Mouse (Mus musculus) E14TG2a.4 (cell line): ENCODE measurements at regions not wholly inside any gene's neighbourhood (a gene's known extent, or its start where the extent isn't known, plus 50 kb on each side); places are given as distances from the start of the nearest gene placed in this dataset.

ENCODE experiments used
- CTCF ChIP-seq: conservative IDR thresholded peaks from 2 replicates; pipeline ENCODE4 v1.5.1; 2014; ENCODE audit warnings: low read length
- NANOG ChIP-seq: IDR thresholded peaks from 2 replicates; pipeline ENCODE4 v1.6.1; 2014; ENCODE audit warnings: borderline replicate concordance, low read length, mixed read lengths

GRCm38 (mm10) chr17:51525219-51525618, 307.9 kb downstream of the Satb1 start:
- no peak for TF ChIP-seq CTCF
- no peak for TF ChIP-seq NANOG
